Mouse (Mus musculus): ENCODE results near the gene Mob1b. TPM values are rescaled to one million over a fixed set of nuclear protein-coding genes. Genes with fewer than 3 reads are reported as not detected.

The Mob1b gene
- polyA plus RNA-seq, 1 experiment from 2014 or later: 11.4 TPM

GRCm38 (mm10) chr5:88793676-88794075 lies 73.0 kb downstream of the Mob1b start:
- WGBS: 85% methylated on average over 3 of the region's 3 CpGs
- Histone ChIP-seq H3K4me3 (replicated peaks) (no peak overlapping the region), H3K4me1 (replicated peaks) (peaks cover 6% of the 10 kb centered on the region; the same call in 1 of the 2 replicates), H3K9me3 (no peaks in the 10 kb centered on the region), H3K36me3 (no peaks in the 10 kb centered on the region), H3K27ac (no peak overlapping the region), H3K4me2 (replicated peaks) (no peak overlapping the region), H3K9ac (no peak overlapping the region), H3K27me3 (replicated peaks) (no peaks in the 10 kb centered on the region)
- no peak for ATAC-seq

- H3K4me1 ChIP-seq (replicated peaks): peaks cover 2% of the 10 kb centered on the region; the same call in 1 of the 2 replicates
- H3K4me2 ChIP-seq (replicated peaks): peak overlapping the region; percentile 45
- WGBS: 32% methylated on average over 9 of the region's 9 CpGs
- H3K9ac ChIP-seq: no peak overlapping the region
- 0 out of 2 replicates have a peak overlapping the region, but pooled peaks have one; percentile 51 for H3K27ac ChIP-seq
- H3K36me3 ChIP-seq: no peaks in the 10 kb centered on the region
- peak; percentile 84 for ATAC-seq
- no peaks in the 10 kb centered on the region for H3K9me3 ChIP-seq
- no peaks in the 10 kb centered on the region for H3K27me3 ChIP-seq (replicated peaks)
- H3K4me3 ChIP-seq (replicated peaks): no peak overlapping the region
Observed at GRCm38 (mm10) chr5:88795910-88796584, 75.4 kb downstream of the Mob1b start.

GRCm38 (mm10) chr5:88796588-88796987 lies 75.9 kb downstream of the Mob1b start:
- H3K9ac ChIP-seq: no peak overlapping the region
- no peak overlapping the region for H3K4me3 ChIP-seq (replicated peaks)
- H3K36me3 ChIP-seq: no peaks in the 10 kb centered on the region
- peaks cover 2% of the 10 kb centered on the region; the same call in 1 of the 2 replicates for H3K4me1 ChIP-seq (replicated peaks)
- H3K27me3 ChIP-seq (replicated peaks): no peaks in the 10 kb centered on the region
- H3K9me3 ChIP-seq: no peaks in the 10 kb centered on the region
- peak; percentile 44 for ATAC-seq
- peak overlapping the region; percentile 45 for H3K4me2 ChIP-seq (replicated peaks)
- 39% methylated on average over 11 of the region's 11 CpGs for WGBS
- peak overlapping the region; percentile 51; the same call in 1 of the 2 replicates for H3K27ac ChIP-seq

- no peak overlapping the region for H3K4me2 ChIP-seq (replicated peaks)
- no peaks in the 10 kb centered on the region for H3K27me3 ChIP-seq (replicated peaks)
- WGBS: 67% methylated on average over 6 of the region's 6 CpGs
- H3K9ac ChIP-seq: no peak overlapping the region
- no peaks in the 10 kb centered on the region for H3K9me3 ChIP-seq
- H3K36me3 ChIP-seq: no peaks in the 10 kb centered on the region
- no peak for ATAC-seq
- no peak overlapping the region for H3K4me3 ChIP-seq (replicated peaks)
- H3K27ac ChIP-seq: no peak overlapping the region
- H3K4me1 ChIP-seq (replicated peaks): peaks cover 2% of the 10 kb centered on the region; the same call in 1 of the 2 replicates
Observed at GRCm38 (mm10) chr5:88797121-88797520, 76.5 kb downstream of the Mob1b start.

- no peaks in the 10 kb centered on the region for H3K36me3 ChIP-seq
- H3K4me2 ChIP-seq (replicated peaks): no peak overlapping the region
- no peaks in the 10 kb centered on the region for H3K9me3 ChIP-seq
- H3K27me3 ChIP-seq (replicated peaks): no peaks in the 10 kb centered on the region
- H3K4me1 ChIP-seq (replicated peaks): no peaks in the 10 kb centered on the region
- WGBS: 82% methylated on average over 4 of the region's 4 CpGs
- H3K9ac ChIP-seq: no peak overlapping the region
- H3K27ac ChIP-seq: no peak overlapping the region
- no peak for ATAC-seq
- no peak overlapping the region for H3K4me3 ChIP-seq (replicated peaks)
Observed at GRCm38 (mm10) chr5:88805616-88806015, 85.0 kb downstream of the Mob1b start.

GRCm38 (mm10) chr5:88806278-88806677 lies 85.6 kb downstream of the Mob1b start:
- no peaks in the 10 kb centered on the region for H3K27me3 ChIP-seq (replicated peaks)
- ATAC-seq: no peak; the same call in 1 of the 2 replicates
- no peak overlapping the region for H3K4me3 ChIP-seq (replicated peaks)
- no peak overlapping the region for H3K27ac ChIP-seq
- WGBS: 19% methylated on average over 5 of the region's 5 CpGs
- H3K36me3 ChIP-seq: no peaks in the 10 kb centered on the region
- no peaks in the 10 kb centered on the region for H3K9me3 ChIP-seq
- no peaks in the 10 kb centered on the region for H3K4me1 ChIP-seq (replicated peaks)
- no peak overlapping the region for H3K9ac ChIP-seq
- H3K4me2 ChIP-seq (replicated peaks): no peak overlapping the region

GRCm38 (mm10) chr5:88807342-88807741 lies 86.7 kb downstream of the Mob1b start:
- Histone ChIP-seq H3K9me3 (no peaks in the 10 kb centered on the region), H3K36me3 (no peaks in the 10 kb centered on the region), H3K27ac (no peak overlapping the region), H3K27me3 (replicated peaks) (no peaks in the 10 kb centered on the region), H3K4me1 (replicated peaks) (no peaks in the 10 kb centered on the region), H3K9ac (no peak overlapping the region), H3K4me3 (replicated peaks) (no peak overlapping the region), H3K4me2 (replicated peaks) (no peak overlapping the region)
- WGBS: 38% methylated on average over 9 of the region's 9 CpGs
- no peak for ATAC-seq

GRCm38 (mm10) chr5:88813188-88813587 lies 92.5 kb downstream of the Mob1b start:
- no peak for ATAC-seq

More at GRCm38 (mm10) chr5:88813188-88813587, 92.5 kb downstream of the Mob1b start:
- 75% methylated on average over 2 of the region's 2 CpGs for WGBS
- H3K9ac ChIP-seq: no peak overlapping the region
- no peaks in the 10 kb centered on the region for H3K4me1 ChIP-seq (replicated peaks)
- no peak overlapping the region for H3K4me3 ChIP-seq (replicated peaks)
- H3K27ac ChIP-seq: no peak overlapping the region
- no peaks in the 10 kb centered on the region for H3K9me3 ChIP-seq
- no peaks in the 10 kb centered on the region for H3K36me3 ChIP-seq
- no peak overlapping the region for H3K4me2 ChIP-seq (replicated peaks)
- H3K27me3 ChIP-seq (replicated peaks): no peaks in the 10 kb centered on the region

Other genes starting within 250 kb of the Mob1b start
- gene Enam, start 232.9 kb upstream of the Mob1b start, polyA plus RNA-seq (2015; fragmentation: Nextera tagmentation; extraction: Ambion mirVana): not detected in 2 replicates
- gene Jchain, start 193.0 kb upstream of the Mob1b start, polyA plus RNA-seq (2015; fragmentation: Nextera tagmentation; extraction: Ambion mirVana): 0.20 TPM in 1 of 2 replicates, not detected in the other
- 59.4 and 61.2 TPM in 2 replicates for gene Utp3, start 166.4 kb upstream of the Mob1b start, polyA plus RNA-seq (2015; fragmentation: Nextera tagmentation; extraction: Ambion mirVana)
- gene Rufy3, start 155.8 kb upstream of the Mob1b start, polyA plus RNA-seq (2015; fragmentation: Nextera tagmentation; extraction: Ambion mirVana): 17.4 and 20.9 TPM in 2 replicates
- gene Grsf1, start 44.7 kb upstream of the Mob1b start, polyA plus RNA-seq (2015; fragmentation: Nextera tagmentation; extraction: Ambion mirVana): 47.2 and 47.9 TPM in 2 replicates
- gene Dck, start 44.1 kb downstream of the Mob1b start, polyA plus RNA-seq (2015; fragmentation: Nextera tagmentation; extraction: Ambion mirVana): 38.0 and 44.2 TPM in 2 replicates
- gene Slc4a4, start 166.0 kb downstream of the Mob1b start, polyA plus RNA-seq (2015; fragmentation: Nextera tagmentation; extraction: Ambion mirVana): 4.6 and 4.7 TPM in 2 replicates